Mouse (Mus musculus): ENCODE measurements around the gene Prdx5.
"Not testable (repeated sequence)": the region's sequence is repeated elsewhere in the genome, so short reads cannot be mapped to it uniquely, and the experiment has no call there.

The Prdx5 gene

GRCm38 (mm10) chr19:6919431-6919830, 9.5 kb upstream of the Prdx5 start:
- no peak for DNase-seq (ENCODE audit: low read depth, low spot score)

GRCm38 (mm10) chr19:6918321-6918720, 8.4 kb upstream of the Prdx5 start:
- no peak for DNase-seq (ENCODE audit: low read depth, low spot score)

- no peak for DNase-seq (ENCODE audit: low read depth, low spot score)
These were observed 6.6 kb upstream of the Prdx5 start for GRCm38 (mm10) chr19:6916496-6916895.

GRCm38 (mm10) chr19:6915276-6915675, 5.4 kb upstream of the Prdx5 start:
- no peak for DNase-seq (ENCODE audit: low read depth, low spot score)

GRCm38 (mm10) chr19:6914540-6914939, 4.6 kb upstream of the Prdx5 start:
- no peak for DNase-seq (ENCODE audit: low read depth, low spot score)

GRCm38 (mm10) chr19:6913991-6914390, 4.1 kb upstream of the Prdx5 start:
- DNase-seq (ENCODE audit: low read depth, low spot score): no peak

GRCm38 (mm10) chr19:6913036-6913435, 3.1 kb upstream of the Prdx5 start:
- no peak for DNase-seq (ENCODE audit: low read depth, low spot score)

- DNase-seq (ENCODE audit: low read depth, low spot score): no peak
These were observed 2.5 kb upstream of the Prdx5 start for GRCm38 (mm10) chr19:6912205-6912970.

- no peak for DNase-seq (ENCODE audit: low read depth, low spot score)
These were observed 1.5 kb upstream of the Prdx5 start for GRCm38 (mm10) chr19:6911101-6912074.

- not testable (repeated sequence) for DNase-seq (ENCODE audit: low read depth, low spot score)
These were observed 400 bp upstream of the Prdx5 start for GRCm38 (mm10) chr19:6910306-6910705.

- no peak for DNase-seq (ENCODE audit: low read depth, low spot score)
These were observed 885 bp downstream of the Prdx5 start for GRCm38 (mm10) chr19:6909021-6909420.

- DNase-seq (ENCODE audit: low read depth, low spot score): no peak
These were observed 1.9 kb downstream of the Prdx5 start for GRCm38 (mm10) chr19:6907811-6908540.

GRCm38 (mm10) chr19:6907094-6907493, 2.8 kb downstream of the Prdx5 start:
- no peak for DNase-seq (ENCODE audit: low read depth, low spot score)

GRCm38 (mm10) chr19:6906199-6906598, 3.7 kb downstream of the Prdx5 start:
- DNase-seq (ENCODE audit: low read depth, low spot score): no peak

- DNase-seq (ENCODE audit: low read depth, low spot score): no peak
These were observed 4.3 kb downstream of the Prdx5 start for GRCm38 (mm10) chr19:6905498-6906159.

- DNase-seq (ENCODE audit: low read depth, low spot score): no peak
These were observed 5.1 kb downstream of the Prdx5 start for GRCm38 (mm10) chr19:6904846-6905245.

- no peak for DNase-seq (ENCODE audit: low read depth, low spot score)
These were observed 6.9 kb downstream of the Prdx5 start for GRCm38 (mm10) chr19:6903031-6903430.

GRCm38 (mm10) chr19:6899641-6900040, 10.3 kb downstream of the Prdx5 start:
- DNase-seq (ENCODE audit: low read depth, low spot score): no peak

- not testable (repeated sequence) for DNase-seq (ENCODE audit: low read depth, low spot score)
These were observed 14.1 kb downstream of the Prdx5 start for GRCm38 (mm10) chr19:6895608-6896305.

GRCm38 (mm10) chr19:6893731-6894451, 16.0 kb downstream of the Prdx5 start:
- DNase-seq (ENCODE audit: low read depth, low spot score): no peak
